Mouse (Mus musculus): ENCODE results near the gene Stag1. TPM values are rescaled to one million over a fixed set of nuclear protein-coding genes. Genes with fewer than 3 reads are reported as not detected.

The Stag1 gene
- polyA plus RNA-seq, 1 experiment from 2014 or later, result 61.0 TPM

DNA sequence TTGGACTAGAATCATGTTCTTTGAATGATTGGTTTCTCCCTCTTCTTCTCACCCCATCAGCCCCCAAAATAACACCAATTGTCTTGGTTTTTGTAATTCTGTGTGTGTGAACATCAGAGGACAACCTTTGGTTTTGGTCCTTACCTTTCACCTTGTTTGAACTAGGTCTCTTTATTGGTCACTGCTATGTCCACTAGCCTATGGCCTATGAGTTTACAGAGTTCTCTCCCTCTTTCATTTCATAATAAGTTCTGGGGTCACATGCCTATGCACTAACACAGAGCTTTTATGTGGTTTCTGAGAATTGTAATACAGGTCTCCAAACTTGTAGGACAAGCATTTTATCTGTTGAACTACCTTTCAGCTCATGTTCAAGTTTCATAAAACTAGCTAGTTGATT lies 272.0 kb downstream of the Stag1 start:
- Histone ChIP-seq H3K27me3 (no peaks in the 10 kb centered on the region), H3K4me3 (replicated peaks) (no peak overlapping the region), H3K9ac (replicated peaks) (no peak overlapping the region), H3K9me3 (no peaks in the 10 kb centered on the region), H3K27ac (no peak overlapping the region), H3K4me2 (no peak overlapping the region), H3K4me1 (replicated peaks) (no peaks in the 10 kb centered on the region; the same call in 1 of the 2 replicates), H3K36me3 (peaks cover 3% of the 10 kb centered on the region; the same call in 1 of the 2 replicates)
- ATAC-seq (ENCODE audit: insufficient number of reproducible peaks, insufficient read depth, low FRiP score, low TSS enrichment, low read depth), result no peak

DNA sequence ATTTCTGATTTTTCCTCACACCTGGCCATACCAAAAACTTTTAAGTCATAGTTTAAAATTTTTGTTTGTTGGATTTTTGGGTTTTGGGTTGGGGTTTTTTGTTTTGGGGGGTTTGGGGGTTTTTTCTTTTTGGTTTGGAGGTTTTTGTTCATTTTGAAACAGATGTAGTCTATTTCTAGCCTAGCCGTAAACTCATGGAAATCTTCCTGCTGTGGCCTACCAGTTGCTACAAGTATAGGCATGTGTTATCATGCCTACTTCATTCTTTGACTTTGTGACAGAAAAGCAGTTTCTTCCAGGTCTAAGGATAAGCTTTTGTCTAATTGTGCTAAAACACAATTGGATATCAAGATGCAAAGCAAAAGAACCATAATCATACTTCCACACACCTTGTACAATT lies 298.5 kb downstream of the Stag1 start:
- Histone ChIP-seq H3K4me1 (replicated peaks) (no peaks in the 10 kb centered on the region), H3K27ac (no peak overlapping the region), H3K4me3 (replicated peaks) (no peak overlapping the region), H3K27me3 (no peaks in the 10 kb centered on the region), H3K4me2 (no peak overlapping the region), H3K9me3 (no peaks in the 10 kb centered on the region), H3K9ac (replicated peaks) (no peak overlapping the region), H3K36me3 (peaks cover 20% of the 10 kb centered on the region; the same call in 1 of the 2 replicates)
- no peak for ATAC-seq (ENCODE audit: insufficient number of reproducible peaks, insufficient read depth, low FRiP score, low TSS enrichment, low read depth)
- WGBS, result 83% methylated on average over 1 of the region's 1 CpGs

- H3K9ac ChIP-seq (replicated peaks), result no peak overlapping the region
- no peak overlapping the region for H3K4me2 ChIP-seq
- H3K9me3 ChIP-seq, result no peaks in the 10 kb centered on the region
- H3K27ac ChIP-seq, result no peak overlapping the region
- H3K4me1 ChIP-seq (replicated peaks), result no peaks in the 10 kb centered on the region
- no peak overlapping the region for H3K4me3 ChIP-seq (replicated peaks)
- WGBS, result 86% methylated on average over 4 of the region's 4 CpGs
- ATAC-seq (ENCODE audit: insufficient number of reproducible peaks, insufficient read depth, low FRiP score, low TSS enrichment, low read depth), result no peak
- H3K27me3 ChIP-seq, result no peaks in the 10 kb centered on the region
- peaks cover 20% of the 10 kb centered on the region; the same call in 1 of the 2 replicates for H3K36me3 ChIP-seq
These were observed 300.4 kb downstream of the Stag1 start for GRCm38 (mm10) chr9:100898042-100898441.

DNA sequence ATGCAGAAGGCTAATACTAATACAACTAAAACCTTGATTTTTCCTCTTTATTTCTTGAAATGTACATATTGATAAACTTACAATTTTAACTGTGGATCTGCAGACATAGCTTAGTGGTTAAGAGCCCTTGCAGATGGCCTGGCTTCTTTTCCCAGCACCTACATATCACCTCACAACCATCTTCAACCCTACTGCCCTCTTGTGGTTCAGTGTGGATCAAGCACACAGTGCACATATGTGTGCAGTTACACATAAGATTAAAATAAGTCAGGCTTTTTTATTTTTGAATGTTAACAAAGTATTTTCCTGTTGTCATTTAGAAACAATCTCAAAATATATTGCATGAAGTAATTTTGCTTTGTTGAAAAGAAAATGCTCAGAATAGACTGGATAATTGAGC lies 312.8 kb downstream of the Stag1 start:
- Histone ChIP-seq H3K4me1 (replicated peaks) (no peaks in the 10 kb centered on the region), H3K4me3 (replicated peaks) (no peak overlapping the region), H3K9ac (replicated peaks) (no peak overlapping the region), H3K27ac (no peak overlapping the region), H3K9me3 (no peaks in the 10 kb centered on the region), H3K27me3 (no peaks in the 10 kb centered on the region), H3K4me2 (no peak overlapping the region), H3K36me3 (peaks cover 42% of the 10 kb centered on the region)
- ATAC-seq (ENCODE audit: insufficient number of reproducible peaks, insufficient read depth, low FRiP score, low TSS enrichment, low read depth), result no peak

DNA sequence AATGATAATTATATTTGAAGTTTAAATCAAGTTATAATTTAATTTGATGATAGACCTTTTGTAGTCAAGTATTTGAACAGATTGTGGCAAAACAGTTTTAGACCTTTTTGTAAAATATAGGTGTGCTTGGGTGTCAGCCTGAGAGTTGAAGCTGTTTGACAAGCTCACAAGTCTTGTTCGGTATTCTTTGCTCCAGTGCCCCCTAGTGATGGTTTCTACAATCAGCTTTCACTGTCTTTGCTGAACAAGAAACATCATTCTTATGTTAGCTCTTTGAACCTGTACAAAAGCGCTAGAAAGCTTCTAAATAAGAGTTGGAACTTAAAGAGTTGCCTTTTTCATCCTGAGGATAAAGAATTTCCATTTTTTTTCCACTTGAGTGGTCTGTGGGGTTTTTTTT lies 319.5 kb downstream of the Stag1 start:
- no peaks in the 10 kb centered on the region for H3K27me3 ChIP-seq
- no peak for ATAC-seq (ENCODE audit: insufficient number of reproducible peaks, insufficient read depth, low FRiP score, low TSS enrichment, low read depth)
- WGBS, result 62% methylated on average over 2 of the region's 2 CpGs
- H3K4me3 ChIP-seq (replicated peaks), result no peak overlapping the region
- no peaks in the 10 kb centered on the region for H3K4me1 ChIP-seq (replicated peaks)
- no peak overlapping the region for H3K9ac ChIP-seq (replicated peaks)
- H3K9me3 ChIP-seq, result no peaks in the 10 kb centered on the region
- H3K36me3 ChIP-seq, result peaks cover 7% of the 10 kb centered on the region; the same call in 1 of the 2 replicates
- no peak overlapping the region for H3K4me2 ChIP-seq
- H3K27ac ChIP-seq, result no peak overlapping the region

DNA sequence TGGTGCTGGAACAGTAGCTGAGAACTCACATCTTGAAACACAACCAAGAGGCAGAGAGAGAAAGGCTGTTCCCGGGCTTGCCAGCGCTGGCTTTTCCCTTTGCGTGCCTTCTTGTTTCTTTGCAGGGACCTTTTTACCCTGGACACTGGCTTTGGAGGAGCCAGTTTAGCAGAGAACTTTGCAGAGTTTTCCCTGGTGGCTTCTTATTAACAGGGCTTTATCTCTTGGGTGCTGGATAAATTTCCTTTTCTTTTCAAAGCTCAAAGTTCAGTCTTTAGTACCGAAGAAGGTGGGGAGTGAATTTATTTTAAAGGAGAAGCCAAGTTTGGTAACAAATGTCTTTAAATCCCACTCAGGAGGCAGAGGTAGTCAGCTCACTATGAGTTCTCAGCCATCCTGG lies 329.0 kb downstream of the Stag1 start:
- Histone ChIP-seq H3K27me3 (no peaks in the 10 kb centered on the region), H3K9ac (replicated peaks) (no peak overlapping the region), H3K27ac (no peak overlapping the region), H3K36me3 (peaks cover 45% of the 10 kb centered on the region), H3K4me1 (replicated peaks) (no peaks in the 10 kb centered on the region), H3K4me3 (replicated peaks) (no peak overlapping the region), H3K4me2 (no peak overlapping the region), H3K9me3 (no peaks in the 10 kb centered on the region)
- no peak for ATAC-seq (ENCODE audit: insufficient number of reproducible peaks, insufficient read depth, low FRiP score, low TSS enrichment, low read depth)
- WGBS, result 94% methylated on average over 4 of the region's 4 CpGs

GRCm38 (mm10) chr9:100942042-100942441 lies 344.4 kb downstream of the Stag1 start:
- Histone ChIP-seq H3K4me1 (replicated peaks) (no peaks in the 10 kb centered on the region), H3K27ac (no peak overlapping the region), H3K4me3 (replicated peaks) (no peak overlapping the region), H3K36me3 (peaks cover 16% of the 10 kb centered on the region), H3K9ac (replicated peaks) (no peak overlapping the region), H3K4me2 (no peak overlapping the region), H3K9me3 (no peaks in the 10 kb centered on the region), H3K27me3 (no peaks in the 10 kb centered on the region)
- WGBS, result 58% methylated on average over 2 of the region's 2 CpGs
- ATAC-seq (ENCODE audit: insufficient number of reproducible peaks, insufficient read depth, low FRiP score, low TSS enrichment, low read depth), result no peak

- H3K9me3 ChIP-seq, result no peaks in the 10 kb centered on the region
- H3K27ac ChIP-seq, result no peak overlapping the region
- no peak for ATAC-seq (ENCODE audit: insufficient number of reproducible peaks, insufficient read depth, low FRiP score, low TSS enrichment, low read depth)
- H3K9ac ChIP-seq (replicated peaks), result no peak overlapping the region
- peaks cover 27% of the 10 kb centered on the region for H3K36me3 ChIP-seq
- no peak overlapping the region for H3K4me2 ChIP-seq
- no peaks in the 10 kb centered on the region for H3K4me1 ChIP-seq (replicated peaks)
- H3K4me3 ChIP-seq (replicated peaks), result no peak overlapping the region
- no peaks in the 10 kb centered on the region for H3K27me3 ChIP-seq
- WGBS, result 90% methylated on average over 5 of the region's 5 CpGs
These were observed 347.2 kb downstream of the Stag1 start for GRCm38 (mm10) chr9:100944677-100945365.

DNA sequence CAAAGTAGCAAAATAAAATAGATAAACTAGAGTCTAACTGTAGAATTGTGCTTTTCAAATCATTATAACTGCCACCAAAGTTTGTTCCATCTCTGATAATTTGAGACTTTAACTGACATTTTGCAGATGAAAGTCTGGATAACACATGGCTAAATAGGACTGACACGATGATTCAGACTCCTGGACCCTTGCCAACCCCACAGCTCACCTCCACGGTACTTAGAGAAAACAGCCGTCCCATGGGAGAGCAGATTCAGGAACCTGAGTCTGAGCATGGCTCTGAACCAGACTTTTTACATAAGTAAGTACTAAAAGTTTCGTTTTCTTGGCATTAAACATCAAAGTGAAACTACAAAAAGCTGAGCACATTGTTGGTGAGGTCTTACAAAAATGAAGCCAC lies 353.9 kb downstream of the Stag1 start:
- Histone ChIP-seq H3K9me3 (no peaks in the 10 kb centered on the region), H3K27ac (no peak overlapping the region), H3K4me3 (replicated peaks) (no peak overlapping the region), H3K27me3 (no peaks in the 10 kb centered on the region), H3K4me2 (no peak overlapping the region), H3K36me3 (peaks cover 60% of the 10 kb centered on the region), H3K9ac (replicated peaks) (no peak overlapping the region), H3K4me1 (replicated peaks) (no peaks in the 10 kb centered on the region)
- ATAC-seq (ENCODE audit: insufficient number of reproducible peaks, insufficient read depth, low FRiP score, low TSS enrichment, low read depth), result no peak
- 56% methylated on average over 4 of the region's 4 CpGs for WGBS

DNA sequence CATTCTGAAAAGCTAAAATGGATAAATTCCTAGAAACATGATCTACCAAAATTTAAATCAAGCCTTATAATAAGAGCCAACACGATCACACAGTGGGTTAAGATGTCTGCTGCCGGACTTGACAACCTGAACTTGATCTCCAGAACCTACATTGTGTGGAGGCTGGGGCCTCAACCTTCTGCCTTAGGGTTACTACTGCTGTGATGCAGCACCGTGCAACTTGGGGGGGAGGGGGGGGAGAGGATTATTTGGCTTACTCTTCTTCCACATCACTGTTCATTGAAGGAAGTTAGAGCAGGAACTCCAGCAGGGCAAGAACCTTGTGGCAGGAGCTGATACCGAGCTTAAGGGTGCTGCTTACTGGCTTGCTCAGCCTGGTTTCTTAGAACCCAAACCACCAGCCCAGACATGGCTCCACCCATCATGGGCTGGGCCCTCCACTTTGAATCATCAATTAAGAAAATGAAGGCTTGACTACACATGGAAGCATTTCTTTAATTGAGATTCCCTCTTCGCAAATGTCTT lies 365.4 kb downstream of the Stag1 start:
- 73% methylated on average over 5 of the region's 5 CpGs for WGBS
- no peak for ATAC-seq (ENCODE audit: insufficient number of reproducible peaks, insufficient read depth, low FRiP score, low TSS enrichment, low read depth)
- no peaks in the 10 kb centered on the region for H3K4me1 ChIP-seq (replicated peaks)

GRCm38 (mm10) chr9:100963428-100963912 lies 365.9 kb downstream of the Stag1 start:
- peaks cover 21% of the 10 kb centered on the region for H3K36me3 ChIP-seq
- WGBS, result 81% methylated on average over 1 of the region's 1 CpGs
- H3K4me3 ChIP-seq (replicated peaks), result no peak overlapping the region
- no peaks in the 10 kb centered on the region for H3K27me3 ChIP-seq
- no peaks in the 10 kb centered on the region for H3K4me1 ChIP-seq (replicated peaks)
- H3K9ac ChIP-seq (replicated peaks), result no peak overlapping the region
- no peak for ATAC-seq (ENCODE audit: insufficient number of reproducible peaks, insufficient read depth, low FRiP score, low TSS enrichment, low read depth)
- H3K27ac ChIP-seq, result no peak overlapping the region
- no peaks in the 10 kb centered on the region for H3K9me3 ChIP-seq
- no peak overlapping the region for H3K4me2 ChIP-seq

More for the DNA sequence above, 365.4 kb downstream of the Stag1 start:
- Histone ChIP-seq H3K4me2 (no peak overlapping the region), H3K9ac (replicated peaks) (no peak overlapping the region), H3K9me3 (no peaks in the 10 kb centered on the region), H3K4me3 (replicated peaks) (no peak overlapping the region), H3K36me3 (peaks cover 25% of the 10 kb centered on the region), H3K27me3 (no peaks in the 10 kb centered on the region), H3K27ac (no peak overlapping the region)

GRCm38 (mm10) chr9:100964106-100964505 lies 366.5 kb downstream of the Stag1 start:
- Histone ChIP-seq H3K27ac (no peak overlapping the region), H3K9ac (replicated peaks) (no peak overlapping the region), H3K27me3 (no peaks in the 10 kb centered on the region), H3K36me3 (peaks cover 14% of the 10 kb centered on the region), H3K4me3 (replicated peaks) (no peak overlapping the region), H3K4me2 (no peak overlapping the region), H3K9me3 (no peaks in the 10 kb centered on the region), H3K4me1 (replicated peaks) (no peaks in the 10 kb centered on the region)
- no peak for ATAC-seq (ENCODE audit: insufficient number of reproducible peaks, insufficient read depth, low FRiP score, low TSS enrichment, low read depth)
- 76% methylated on average over 4 of the region's 4 CpGs for WGBS

All from limb, embryonic 12.5 days (tissue).